ENCODE assay signal across 12 mouse cellular contexts in genomic region chr2:127338416-127338815, GRCm38 (mm10). TPM values are rescaled to one million over a fixed set of nuclear protein-coding genes. Genes with fewer than 3 reads are reported as not detected.
DNase-seq lines count a peak whose midpoint lies in the region; ATAC-seq and TF ChIP-seq lines count a peak whose summit lies in the region.
"Had no signal": no experiment of that assay in that cellular context is flagged by ENCODE, and none has a peak within 500 bp of the region (broad histone marks: within the 10 kb centered on the region; RNA-seq: fewer than 3 reads in every experiment).

TSS of gene Astl (plus strand) at chr2:127338639.

- in situ Hi-C loops in CH12.LX (cut with MboI; ENCODE audit: low pct_ligation_motif_present, low pct_unique_long_range_greater_than_20kb, low sequenced_read_pairs), result no loop called here

- 0 out of 2 replicates have a peak, but pooled peaks have one; percentile 12 for TF ChIP-seq POLR2A in CH12.LX (IDR thresholded peaks at IDR 0.05; ENCODE audit: low read depth, low read length)

- dilution Hi-C loops in CH12.LX (cut with MboI; ENCODE audit: extremely low pct_ligation_motif_present, extremely low pct_unique_long_range_greater_than_20kb, low sequenced_read_pairs), result no loop called here

- TF ChIP-seq CTCF in CH12.LX (conservative IDR thresholded peaks at IDR 0.05 in 1 of 2, IDR thresholded peaks at IDR 0.05 in 1 of 2; ENCODE audit: low read depth in 2 of 2, low read length in 2 of 2), result no peak
- no peak for TF ChIP-seq CTCF in liver, embryonic 14.5 days (IDR thresholded peaks at IDR 0.05; ENCODE audit: low read depth)

- peaks cover 17% of the 10 kb centered on the region for H3K79me2 ChIP-seq in CH12.LX (replicated peaks; ENCODE audit: control insufficient read depth, extremely low read depth, insufficient read depth, poor library complexity, severe bottlenecking)

- peak within 1 kb of the TSS; percentile 60 for H3K4me3 ChIP-seq in kidney, embryonic 15.5 days (replicated peaks)
- peak within 1 kb of the TSS; percentile 94 to 99 (median 95) for H3K4me3 ChIP-seq in CH12.LX (replicated peaks in 1 of 3; ENCODE audit: low read depth in 2 of 3, low read length in 2 of 3, poor library complexity in 1 of 3)
- peak within 1 kb of the TSS; percentile 59 for H3K4me3 ChIP-seq in embryonic facial prominence, embryonic 10.5 days
- H3K4me3 ChIP-seq in liver, embryonic 14.5 days (ENCODE audit: insufficient read depth in 1 of 2, low read depth in 2 of 2, low read length in 2 of 2), result peak within 1 kb of the TSS in 1 of 2 experiments; percentile 57; a peak in 2 of 4 replicates

- 83% methylated on average over 4 of the region's 4 CpGs for WGBS in kidney, embryonic 15.5 days
- WGBS in embryonic facial prominence, embryonic 10.5 days, result 80% methylated on average over 4 of the region's 4 CpGs
- 48% methylated on average over 4 of the region's 4 CpGs for WGBS in liver, embryonic 14.5 days (ENCODE audit: insufficient replicate concordance)

- no peak for ATAC-seq in kidney, embryonic 15.5 days (replicated peaks; ENCODE audit: low FRiP score)
- no peak for ATAC-seq in liver, embryonic 14.5 days (ENCODE audit: insufficient read depth)
- ATAC-seq: Patski had no signal

- no peak for DNase-seq in kidney, postnatal 4 days
- DNase-seq in CH12.LX (ENCODE audit: extremely low read depth) (no peak), adipocyte (ENCODE audit: low spot score) (no peak)
- no peak for DNase-seq in embryonic facial prominence, embryonic 10.5 days (ENCODE audit: low spot score)
- no peak for DNase-seq in liver, embryonic 14.5 days (ENCODE audit: low read depth in 3 of 3, low spot score in 3 of 3)
- no peak for DNase-seq in gastrocnemius, postnatal 25 days

- H3K9me3 ChIP-seq in kidney, embryonic 15.5 days (replicated peaks), result no peaks in the 10 kb centered on the region
- no peaks in the 10 kb centered on the region for H3K9me3 ChIP-seq in CH12.LX (replicated peaks; ENCODE audit: low read length)
- H3K9me3 ChIP-seq in embryonic facial prominence, embryonic 10.5 days, result no peaks in the 10 kb centered on the region
- no peaks in the 10 kb centered on the region for H3K9me3 ChIP-seq in liver, embryonic 14.5 days (ENCODE audit: control insufficient read depth, low read length)
- H3K9me3 ChIP-seq: embryonic facial prominence, embryonic 12.5 days had no signal

- TF ChIP-seq EP300 in CH12.LX (IDR thresholded peaks at IDR 0.05; ENCODE audit: low read length), result no peak
- TF ChIP-seq EP300 in liver, embryonic 14.5 days (IDR thresholded peaks at IDR 0.05; ENCODE audit: low read depth), result no peak

- H3K27me3 ChIP-seq in kidney, embryonic 15.5 days, result peaks cover 14% of the 10 kb centered on the region
- H3K27me3 ChIP-seq in CH12.LX (replicated peaks), result no peaks in the 10 kb centered on the region
- H3K27me3 ChIP-seq in embryonic facial prominence, embryonic 10.5 days (replicated peaks; ENCODE audit: low read depth, poor library complexity, severe bottlenecking), result peaks cover 56% of the 10 kb centered on the region
- peaks cover 11% of the 10 kb centered on the region for H3K27me3 ChIP-seq in liver, embryonic 14.5 days (ENCODE audit: control insufficient read depth, insufficient read depth, low read length)
- H3K27me3 ChIP-seq: Patski had no signal

- H3K27ac ChIP-seq in kidney, embryonic 15.5 days, result no peak within 1 kb of the TSS
- H3K27ac ChIP-seq in CH12.LX (ENCODE audit: insufficient read depth, low read depth), result peak within 1 kb of the TSS; percentile 87
- no peak within 1 kb of the TSS for H3K27ac ChIP-seq in embryonic facial prominence, embryonic 10.5 days (replicated peaks)
- no peak within 1 kb of the TSS for H3K27ac ChIP-seq in liver, embryonic 14.5 days
- H3K27ac ChIP-seq: embryonic facial prominence, embryonic 12.5 days had no signal

- peaks cover 45% of the 10 kb centered on the region for H3K4me1 ChIP-seq in kidney, embryonic 15.5 days
- H3K4me1 ChIP-seq in CH12.LX (ENCODE audit: control insufficient read depth in 1 of 2, insufficient read depth in 2 of 2), result peaks cover 16 to 35% of the 10 kb centered on the region in 2 experiments
- peaks cover 43% of the 10 kb centered on the region for H3K4me1 ChIP-seq in embryonic facial prominence, embryonic 10.5 days
- peaks cover 0 to 10% of the 10 kb centered on the region in 2 experiments; a peak in 3 of 4 replicates for H3K4me1 ChIP-seq in liver, embryonic 14.5 days (replicated peaks; ENCODE audit: control insufficient read depth in 2 of 2, insufficient read depth in 2 of 2, low read length in 1 of 2)

- no peak for TF ChIP-seq RAD21 in CH12.LX (IDR thresholded peaks at IDR 0.05; ENCODE audit: low read depth, low read length)

- no peaks in the 10 kb centered on the region for H3K36me3 ChIP-seq in kidney, embryonic 15.5 days
- peaks cover 2 to 27% of the 10 kb centered on the region in 2 experiments for H3K36me3 ChIP-seq in CH12.LX (replicated peaks in 1 of 2; ENCODE audit: control insufficient read depth in 1 of 2, insufficient read depth in 1 of 2, low read length in 1 of 2)
- H3K36me3 ChIP-seq in embryonic facial prominence, embryonic 10.5 days (replicated peaks), result no peaks in the 10 kb centered on the region
- no peaks in the 10 kb centered on the region for H3K36me3 ChIP-seq in liver, embryonic 14.5 days (replicated peaks; ENCODE audit: control insufficient read depth, insufficient read depth, low read depth)
- H3K36me3 ChIP-seq: embryonic facial prominence, embryonic 12.5 days had no signal

- no peak within 1 kb of the TSS for H3K9ac ChIP-seq in kidney, embryonic 15.5 days
- peak within 1 kb of the TSS; percentile 88 for H3K9ac ChIP-seq in CH12.LX (ENCODE audit: insufficient read depth, low read depth)
- no peak within 1 kb of the TSS for H3K9ac ChIP-seq in liver, embryonic 14.5 days (replicated peaks)

- H3K4me2 ChIP-seq in kidney, embryonic 15.5 days, result peak within 1 kb of the TSS; percentile 86
- H3K4me2 ChIP-seq in CH12.LX (ENCODE audit: insufficient read depth, low read depth, poor library complexity, severe bottlenecking), result peak within 1 kb of the TSS; percentile 25
- H3K4me2 ChIP-seq in liver, embryonic 14.5 days (ENCODE audit: low read depth), result peak within 1 kb of the TSS; percentile 67; the same call in 1 of the 2 replicates

TF ChIP-seq in CH12.LX, 34 proteins besides CTCF, POLR2A, EP300 and RAD21:
- TF ChIP-seq USF2 (conservative IDR thresholded peaks at IDR 0.05; ENCODE audit: low read depth, low read length) (no peak), ELF1 (IDR thresholded peaks at IDR 0.05; ENCODE audit: low read depth, low read length) (0 out of 2 replicates have a peak, but pooled peaks have one; percentile 5), MAFK (IDR thresholded peaks at IDR 0.05; ENCODE audit: insufficient replicate concordance, low read length) (no peak), MAX (IDR thresholded peaks at IDR 0.05; ENCODE audit: low read length) (no peak), ZMIZ1 (IDR thresholded peaks at IDR 0.05; ENCODE audit: low read depth, low read length) (peak; percentile 82), KAT2A (IDR thresholded peaks at IDR 0.05; ENCODE audit: insufficient replicate concordance, low read length) (no peak), SIN3A (IDR thresholded peaks at IDR 0.05; ENCODE audit: low read length) (peak; percentile 29; the same call in 1 of the 2 replicates), NELFE (IDR thresholded peaks at IDR 0.05; ENCODE audit: low read depth, low read length) (no peak), UBTF (IDR thresholded peaks at IDR 0.05; ENCODE audit: low read depth, low read length) (no peak), GABPA (IDR thresholded peaks at IDR 0.05; ENCODE audit: insufficient replicate concordance, low read depth, low read length) (no peak), CHD1 (IDR thresholded peaks at IDR 0.05; ENCODE audit: low read depth, low read length) (no peak; the same call in 1 of the 2 replicates), TBP (conservative IDR thresholded peaks at IDR 0.05; ENCODE audit: low read depth, low read length) (no peak), MAZ (IDR thresholded peaks at IDR 0.05; ENCODE audit: low read depth, low read length) (peak; percentile 42), JUN (IDR thresholded peaks at IDR 0.05; ENCODE audit: insufficient read depth, low read depth, low read length) (no peak), BHLHE40 (IDR thresholded peaks at IDR 0.05; ENCODE audit: low read depth, low read length) (no peak), RCOR1 (conservative IDR thresholded peaks at IDR 0.05; ENCODE audit: low read depth, low read length) (0 out of 2 replicates have a peak, but pooled peaks have one; percentile 7), NRF1 (IDR thresholded peaks at IDR 0.05; ENCODE audit: low read depth, low read length) (no peak), ZC3H11A (IDR thresholded peaks at IDR 0.05; ENCODE audit: low read depth, low read length) (no peak)
TF ChIP-seq in CH12.LX: peak in this region for 5.

RNA-seq across cellular contexts. Expression of gene Astl, which starts in this region (rescaled TPM):
- not detected in 2 replicates for polyA plus RNA-seq in kidney, embryonic 15.5 days (2015; fragmentation: Nextera tagmentation; extraction: Ambion mirVana)
- total RNA-seq in CH12.LX (2012; rRNA removed), result 0.08 TPM in 1 of 2 replicates, not detected in the other
- total RNA-seq in CH12.LX (2014; rRNA removed), result not detected in 2 replicates
- not detected in 2 replicates for polyA plus RNA-seq in CH12.LX (2012; ENCODE audit: insufficient read length, low read depth)
- polyA plus RNA-seq in embryonic facial prominence, embryonic 10.5 days (2016; fragmentation: Nextera tagmentation; extraction: Ambion mirVana), result 0.09 and 0.15 TPM in 2 replicates
- not detected in 2 replicates for polyA plus RNA-seq in liver, embryonic 14.5 days (2012; rRNA removed)
- not detected in 2 replicates for polyA plus RNA-seq in liver, embryonic 14.5 days (2014; fragmentation: Nextera tagmentation; extraction: Ambion mirVana)
- not detected for total RNA-seq in gastrocnemius, postnatal 25 days (2021)
- total RNA-seq: layer of hippocampus, postnatal 10 days had no signal
- polyA plus RNA-seq: embryonic facial prominence, embryonic 12.5 days; gonadal fat pad, adult 2 months; Patski; urinary bladder, adult 2 months had no signal

Comparison
In these comparisons a context has a peak if more than half of its experiments do, and no peak if none do; other contexts are left out.
1. H3K4me2 ChIP-seq: peak in every context shown above with its lines; median percentile 86 in kidney, embryonic 15.5 days; 67 in liver, embryonic 14.5 days; 25 in CH12.LX.